ENCODE assay signal across 30 mouse cellular contexts in genomic region chr11:56377535-56377934, GRCm38 (mm10).
A peak's percentile ranks its signal among the peaks of the same experiment; 100 is the strongest.
DNase-seq lines count a peak whose midpoint lies in the region; ATAC-seq lines count a peak whose summit lies in the region.
"Had no signal": no experiment of that assay in that cellular context is flagged by ENCODE, and none has a peak within 500 bp of the region (broad histone marks: within the 10 kb centered on the region; RNA-seq: fewer than 3 reads in every experiment).

No protein-coding gene starts in this region.

- no peaks in the 10 kb centered on the region for H3K9me3 ChIP-seq in midbrain, embryonic 16.5 days (replicated peaks; ENCODE audit: control insufficient read depth, low read length, poor library complexity, severe bottlenecking)
- H3K9me3 ChIP-seq in midbrain, embryonic 11.5 days (ENCODE audit: control insufficient read depth, low read length), result no peaks in the 10 kb centered on the region
- H3K9me3 ChIP-seq in hindbrain, embryonic 11.5 days (ENCODE audit: control insufficient read depth, low read length), result no peaks in the 10 kb centered on the region
- H3K9me3 ChIP-seq: embryonic facial prominence, embryonic 12.5 days; heart, embryonic 12.5 days; limb, embryonic 13.5 days; lung, embryonic 15.5 days; megakaryocyte, embryonic 14.5 days; midbrain, embryonic 13.5 days had no signal

- no peak overlapping the region for H3K9ac ChIP-seq in midbrain, embryonic 16.5 days (ENCODE audit: low read depth, low read length)
- H3K9ac ChIP-seq in midbrain, embryonic 11.5 days (ENCODE audit: low read length), result no peak overlapping the region
- H3K9ac ChIP-seq in hindbrain, embryonic 11.5 days (ENCODE audit: low read depth, low read length), result no peak overlapping the region
- H3K9ac ChIP-seq: embryonic facial prominence, embryonic 12.5 days; heart, embryonic 12.5 days; hindbrain, embryonic 14.5 days; limb, embryonic 13.5 days; lung, embryonic 15.5 days; midbrain, embryonic 13.5 days had no signal

- 57% methylated on average over 5 of the region's 5 CpGs for WGBS in midbrain, embryonic 16.5 days
- WGBS in midbrain, embryonic 11.5 days, result 81% methylated on average over 5 of the region's 5 CpGs
- 84% methylated on average over 5 of the region's 5 CpGs for WGBS in hindbrain, embryonic 11.5 days

- peak; percentile 10 for DNase-seq in left cerebral cortex, adult 11 months (ENCODE audit: low spot score)
- no peak for DNase-seq in left cerebral cortex, adult 8-10 months (ENCODE audit: low spot score in 2 of 2)
- no peak for DNase-seq in midbrain, embryonic 11.5 days (ENCODE audit: low spot score, missing footprints)
- DNase-seq in brain, adult 2 months (ENCODE audit: low read depth, low spot score), result peak; percentile 72
- peak; percentile 7 for DNase-seq in retina, postnatal 1 day
- DNase-seq in hindbrain, embryonic 11.5 days (ENCODE audit: low spot score), result no peak
- DNase-seq: adrenal gland, adult 8-10 months; cerebellum, adult 11 months; cerebellum, adult 9-10 months; cerebellum, postnatal 36 days; embryo, embryonic 11 days; heart, adult 2 months; heart, postnatal 4 days; kidney, postnatal 14 days; layer of hippocampus, adult 9-11 months; spleen, adult 18-20 months; thymus, adult 2 months; thymus, postnatal 36 days had no signal

- 0 out of 2 replicates have a peak, but pooled peaks have one; percentile 5 for ATAC-seq in midbrain, embryonic 16.5 days
- ATAC-seq in midbrain, embryonic 11.5 days (ENCODE audit: low FRiP score), result no peak
- no peak for ATAC-seq in hindbrain, embryonic 11.5 days (ENCODE audit: low FRiP score)
- ATAC-seq: forebrain, embryonic 14.5 days; intestine, postnatal 0 days; midbrain, embryonic 13.5 days had no signal

- H3K4me1 ChIP-seq in midbrain, embryonic 16.5 days (ENCODE audit: control insufficient read depth, insufficient read depth, low read length), result no peaks in the 10 kb centered on the region; the same call in 1 of the 2 replicates
- H3K4me1 ChIP-seq in midbrain, embryonic 11.5 days (ENCODE audit: control insufficient read depth, insufficient read depth, low read length), result no peaks in the 10 kb centered on the region
- no peaks in the 10 kb centered on the region for H3K4me1 ChIP-seq in hindbrain, embryonic 11.5 days (replicated peaks; ENCODE audit: control insufficient read depth, insufficient read depth, low read length)
- H3K4me1 ChIP-seq: embryonic facial prominence, embryonic 12.5 days; heart, embryonic 12.5 days; limb, embryonic 13.5 days; lung, embryonic 15.5 days; megakaryocyte, embryonic 14.5 days; midbrain, embryonic 13.5 days had no signal

- H3K36me3 ChIP-seq in midbrain, embryonic 16.5 days (ENCODE audit: control insufficient read depth, insufficient read depth, low read length), result no peaks in the 10 kb centered on the region
- H3K36me3 ChIP-seq in midbrain, embryonic 11.5 days (ENCODE audit: control insufficient read depth, insufficient read depth, low read length), result no peaks in the 10 kb centered on the region
- no peaks in the 10 kb centered on the region for H3K36me3 ChIP-seq in hindbrain, embryonic 11.5 days (ENCODE audit: control insufficient read depth, insufficient read depth, low read length)
- H3K36me3 ChIP-seq: embryonic facial prominence, embryonic 12.5 days; heart, embryonic 12.5 days; limb, embryonic 13.5 days; lung, embryonic 15.5 days; midbrain, embryonic 13.5 days had no signal

- H3K4me3 ChIP-seq in midbrain, embryonic 16.5 days (ENCODE audit: low read depth, low read length), result no peak overlapping the region
- no peak overlapping the region for H3K4me3 ChIP-seq in midbrain, embryonic 11.5 days (ENCODE audit: low read depth, low read length)
- no peak overlapping the region for H3K4me3 ChIP-seq in hindbrain, embryonic 11.5 days (ENCODE audit: low read depth, low read length)
- H3K4me3 ChIP-seq: embryonic facial prominence, embryonic 12.5 days; heart, adult 2 months; heart, embryonic 12.5 days; limb, embryonic 13.5 days; lung, embryonic 15.5 days; megakaryocyte, embryonic 14.5 days; midbrain, embryonic 13.5 days had no signal

- H3K27me3 ChIP-seq in midbrain, embryonic 16.5 days (ENCODE audit: control insufficient read depth, insufficient read depth, low read depth, low read length), result no peaks in the 10 kb centered on the region
- no peaks in the 10 kb centered on the region for H3K27me3 ChIP-seq in midbrain, embryonic 11.5 days (ENCODE audit: control insufficient read depth, insufficient read depth, low read length)
- no peaks in the 10 kb centered on the region for H3K27me3 ChIP-seq in hindbrain, embryonic 11.5 days (ENCODE audit: control insufficient read depth, insufficient read depth, low read length)
- H3K27me3 ChIP-seq: CH12.LX; embryonic facial prominence, embryonic 12.5 days; heart, embryonic 12.5 days; limb, embryonic 13.5 days; lung, embryonic 15.5 days; megakaryocyte, embryonic 14.5 days; midbrain, embryonic 13.5 days had no signal

- no peak overlapping the region for H3K27ac ChIP-seq in midbrain, embryonic 16.5 days (ENCODE audit: low read length)
- no peak overlapping the region for H3K27ac ChIP-seq in midbrain, embryonic 11.5 days (ENCODE audit: low read depth, low read length)
- no peak overlapping the region for H3K27ac ChIP-seq in hindbrain, embryonic 11.5 days (ENCODE audit: low read depth, low read length)
- H3K27ac ChIP-seq: embryonic facial prominence, embryonic 12.5 days; heart, adult 2 months; hindbrain, embryonic 14.5 days; limb, embryonic 13.5 days; lung, embryonic 15.5 days; midbrain, embryonic 13.5 days had no signal

- H3K4me2 ChIP-seq in midbrain, embryonic 16.5 days (ENCODE audit: low read length), result no peak overlapping the region
- no peak overlapping the region for H3K4me2 ChIP-seq in midbrain, embryonic 11.5 days
- H3K4me2 ChIP-seq in hindbrain, embryonic 11.5 days (replicated peaks; ENCODE audit: low read depth, low read length), result no peak overlapping the region
- H3K4me2 ChIP-seq: embryonic facial prominence, embryonic 12.5 days; heart, embryonic 12.5 days; hindbrain, embryonic 14.5 days; limb, embryonic 13.5 days; liver, embryonic 11.5 days; lung, embryonic 15.5 days; midbrain, embryonic 13.5 days had no signal

Comparison
In these comparisons a context has a peak if more than half of its experiments do, and no peak if none do; other contexts are left out.
1. DNase-seq: peak in left cerebral cortex, adult 11 months (single experiment), brain, adult 2 months (single experiment) and retina, postnatal 1 day (single experiment); none in left cerebral cortex, adult 8-10 months (0 of 2), midbrain, embryonic 11.5 days (single experiment) and hindbrain, embryonic 11.5 days (single experiment).